Mouse (Mus musculus) megakaryocyte progenitor cell, adult 5-6 weeks (primary cell): Measurements from ENCODE around the gene Cym. TPM values are rescaled to one million over a fixed set of nuclear protein-coding genes. Genes with fewer than 3 reads are reported as not detected.

Experiments used
- ATAC-seq: replicated peaks from 2 replicates; pipeline ENCODE4 v1.8.0; 2016; ENCODE audit warnings: mild to moderate bottlenecking, moderate TSS enrichment, inconsistent platforms; ENCODE audit not compliant: poor library complexity
- total RNA-seq, 2 experiments: library from RNA; stranded (forward) in 1 of 2; stranded (reverse) in 1 of 2; fragments of 157-497, 149-512 nt in 1 of 2; fragments of 200-1000 nt in 1 of 2; gene quantifications; 2 replicates each; pipeline versions ENCODE4 v1.2.3 to v1.2.4; 2015 to 2017

The Cym gene
- total RNA-seq, 2 experiments from 2014 or later, result not detected

- ATAC-seq, result no peak
These were observed 4.3 kb upstream of the Cym start for GRCm38 (mm10) chr3:107225820-107226219.

GRCm38 (mm10) chr3:107223230-107223629, 1.7 kb upstream of the Cym start:
- no peak for ATAC-seq

GRCm38 (mm10) chr3:107218572-107218971, 3.0 kb downstream of the Cym start:
- ATAC-seq, result no peak

- ATAC-seq, result no peak
These were observed 4.4 kb downstream of the Cym start for GRCm38 (mm10) chr3:107217101-107217480.

- ATAC-seq, result no peak
These were observed 5.0 kb downstream of the Cym start for GRCm38 (mm10) chr3:107216400-107217100.

- no peak for ATAC-seq
These were observed 6.9 kb downstream of the Cym start for GRCm38 (mm10) chr3:107214606-107215005.

GRCm38 (mm10) chr3:107207625-107208253, 13.8 kb downstream of the Cym start:
- ATAC-seq, result no peak

- no peak for ATAC-seq
These were observed 14.9 kb downstream of the Cym start for GRCm38 (mm10) chr3:107206490-107207150.

- peak; percentile 76 for ATAC-seq
These were observed 15.5 kb downstream of the Cym start for GRCm38 (mm10) chr3:107205994-107206393.

GRCm38 (mm10) chr3:107205170-107205569, 16.4 kb downstream of the Cym start:
- ATAC-seq, result peak; percentile 68

- ATAC-seq, result no peak
These were observed 17.1 kb downstream of the Cym start for GRCm38 (mm10) chr3:107204413-107204812.

GRCm38 (mm10) chr3:107201310-107202180, 20.0 kb downstream of the Cym start:
- no peak for ATAC-seq

GRCm38 (mm10) chr3:107188226-107188899, 33.2 kb downstream of the Cym start:
- ATAC-seq, result peak; percentile 65

- ATAC-seq, result no peak
These were observed 34.5 kb downstream of the Cym start for GRCm38 (mm10) chr3:107187022-107187421.

GRCm38 (mm10) chr3:107185597-107185996, 35.9 kb downstream of the Cym start:
- ATAC-seq, result no peak

- ATAC-seq, result no peak
These were observed 38.4 kb downstream of the Cym start for GRCm38 (mm10) chr3:107183178-107183577.

GRCm38 (mm10) chr3:107182756-107183155, 38.8 kb downstream of the Cym start, which contains the start of gene Kcna10:
Gene Kcna10, plus strand, starts transcription at chr3:107183056.
- ATAC-seq, result no peak

- ATAC-seq, result no peak
These were observed 40.7 kb downstream of the Cym start for GRCm38 (mm10) chr3:107180860-107181259.

- no peak for ATAC-seq
These were observed 45.0 kb downstream of the Cym start for GRCm38 (mm10) chr3:107176501-107176900.

- ATAC-seq, result no peak
These were observed 46.0 kb downstream of the Cym start for GRCm38 (mm10) chr3:107175486-107175885.
